Mouse (Mus musculus): Measurements from ENCODE around the gene Casp2. TPM values are rescaled to one million over a fixed set of nuclear protein-coding genes. Genes with fewer than 3 reads are reported as not detected.

Gene Casp2
- polyA plus RNA-seq, 1 experiment from 2014 or later, result 13.4 TPM

DNA sequence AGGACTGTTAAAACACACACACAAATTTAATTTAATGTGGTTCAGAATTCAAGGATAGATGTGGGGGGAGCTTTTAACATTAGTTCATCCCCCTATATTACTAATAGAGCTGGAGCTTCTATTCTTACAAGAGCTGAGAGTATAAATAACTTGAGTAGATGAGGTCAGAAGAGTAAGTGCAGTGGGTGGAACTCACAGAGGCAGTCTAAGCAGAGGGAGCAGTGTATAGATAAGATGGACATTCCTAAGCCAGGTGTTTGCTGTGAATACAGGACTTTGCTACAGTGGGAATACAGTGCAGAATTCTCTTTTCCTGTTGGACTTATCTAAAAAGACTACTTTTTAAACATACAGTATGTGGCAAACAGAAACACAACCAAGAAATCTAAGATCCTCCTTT lies 6.0 kb downstream of the Casp2 start:
- ATAC-seq, result no peak
- no peak overlapping the region for H3K9ac ChIP-seq (ENCODE audit: low read depth, low read length)
- H3K27me3 ChIP-seq (replicated peaks; ENCODE audit: control insufficient read depth, insufficient read depth, low read length), result no peaks in the 10 kb centered on the region
- H3K27ac ChIP-seq (ENCODE audit: low read depth, low read length), result no peak overlapping the region
- no peak overlapping the region for H3K4me3 ChIP-seq (ENCODE audit: low read depth, low read length)
- H3K4me2 ChIP-seq (replicated peaks; ENCODE audit: low read depth), result no peak overlapping the region
- TF ChIP-seq CTCF (IDR thresholded peaks at IDR 0.05; ENCODE audit: low read depth), result no peak
- no peaks in the 10 kb centered on the region for H3K9me3 ChIP-seq (ENCODE audit: control insufficient read depth)
- peaks cover 61% of the 10 kb centered on the region for H3K36me3 ChIP-seq (ENCODE audit: control insufficient read depth, insufficient read depth)
- no peaks in the 10 kb centered on the region for H3K4me1 ChIP-seq (replicated peaks; ENCODE audit: control insufficient read depth, insufficient read depth, low read length)

DNA sequence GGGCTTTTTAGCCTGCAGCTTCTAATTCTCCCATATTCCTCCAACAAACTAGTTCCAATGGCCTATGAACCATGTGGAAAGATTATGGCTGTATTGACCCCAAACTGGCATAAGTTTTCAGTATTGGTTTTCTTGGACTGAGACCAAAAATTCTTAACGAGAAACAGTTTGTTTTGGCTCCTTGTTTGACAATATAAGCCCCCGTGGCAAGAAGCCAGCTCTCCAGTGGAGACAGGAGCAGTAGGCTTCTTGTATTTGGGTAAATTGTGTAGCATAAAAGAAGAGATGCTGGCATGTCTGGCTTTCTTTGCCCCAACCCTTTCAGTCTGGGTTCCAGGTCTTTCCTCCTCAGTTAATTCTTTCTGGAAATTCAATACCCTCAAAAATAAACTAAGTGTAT lies 11.4 kb downstream of the Casp2 start:
- Histone ChIP-seq H3K36me3 (ENCODE audit: control insufficient read depth, insufficient read depth) (peaks cover 81% of the 10 kb centered on the region), H3K9me3 (ENCODE audit: control insufficient read depth) (no peaks in the 10 kb centered on the region), H3K4me3 (ENCODE audit: low read depth, low read length) (no peak overlapping the region), H3K9ac (ENCODE audit: low read depth, low read length) (no peak overlapping the region), H3K4me2 (replicated peaks; ENCODE audit: low read depth) (no peak overlapping the region), H3K27ac (ENCODE audit: low read depth, low read length) (no peak overlapping the region), H3K27me3 (replicated peaks; ENCODE audit: control insufficient read depth, insufficient read depth, low read length) (no peaks in the 10 kb centered on the region), H3K4me1 (replicated peaks; ENCODE audit: control insufficient read depth, insufficient read depth, low read length) (no peaks in the 10 kb centered on the region)
- ATAC-seq, result no peak
- 65% methylated on average over 2 of the region's 2 CpGs for WGBS
- no peak for TF ChIP-seq CTCF (IDR thresholded peaks at IDR 0.05; ENCODE audit: low read depth)

DNA sequence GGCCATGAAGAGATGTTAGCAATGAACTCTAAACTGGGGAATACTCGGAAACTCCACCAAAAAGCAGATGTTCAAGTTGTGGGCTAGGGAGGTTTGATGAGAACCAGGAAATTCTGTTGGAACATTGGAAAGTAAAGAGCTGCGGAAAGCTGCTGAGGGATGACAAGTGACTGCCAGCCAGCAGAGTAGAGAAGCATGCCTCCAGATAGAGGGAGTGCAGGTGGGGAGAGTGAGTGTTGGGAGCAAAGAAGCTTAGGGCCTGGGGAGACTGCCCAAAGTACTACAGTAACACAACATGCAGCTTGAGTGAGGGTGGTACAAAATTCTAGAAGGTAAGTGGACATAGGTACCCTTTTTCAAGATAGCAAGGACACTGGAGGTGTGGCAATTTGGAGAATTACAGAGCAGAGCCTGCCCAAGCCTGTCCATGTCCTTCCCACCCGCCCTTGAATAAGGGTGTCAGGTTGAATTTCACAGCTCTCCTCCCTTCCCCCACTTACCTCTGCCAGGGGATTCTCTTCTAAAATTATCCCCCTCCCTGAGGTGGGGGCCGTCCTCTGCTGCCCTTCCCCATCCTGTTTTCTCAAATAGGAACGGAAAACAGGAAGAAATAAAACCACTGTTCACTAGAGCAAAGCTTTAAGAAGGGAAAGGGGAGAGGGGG lies 18.2 kb downstream of the Casp2 start:
- H3K4me3 ChIP-seq (ENCODE audit: low read depth, low read length), result no peak overlapping the region
- H3K4me1 ChIP-seq (replicated peaks; ENCODE audit: control insufficient read depth, insufficient read depth, low read length), result no peaks in the 10 kb centered on the region
- H3K9me3 ChIP-seq (ENCODE audit: control insufficient read depth), result no peaks in the 10 kb centered on the region
- no peak overlapping the region for H3K27ac ChIP-seq (ENCODE audit: low read depth, low read length)
- no peaks in the 10 kb centered on the region for H3K27me3 ChIP-seq (replicated peaks; ENCODE audit: control insufficient read depth, insufficient read depth, low read length)
- peaks cover 43% of the 10 kb centered on the region for H3K36me3 ChIP-seq (ENCODE audit: control insufficient read depth, insufficient read depth)
- TF ChIP-seq CTCF (IDR thresholded peaks at IDR 0.05; ENCODE audit: low read depth), result no peak
- H3K9ac ChIP-seq (ENCODE audit: low read depth, low read length), result no peak overlapping the region
- no peak for ATAC-seq
- no peak overlapping the region for H3K4me2 ChIP-seq (replicated peaks; ENCODE audit: low read depth)
- 84% methylated on average over 5 of the region's 5 CpGs for WGBS

DNA sequence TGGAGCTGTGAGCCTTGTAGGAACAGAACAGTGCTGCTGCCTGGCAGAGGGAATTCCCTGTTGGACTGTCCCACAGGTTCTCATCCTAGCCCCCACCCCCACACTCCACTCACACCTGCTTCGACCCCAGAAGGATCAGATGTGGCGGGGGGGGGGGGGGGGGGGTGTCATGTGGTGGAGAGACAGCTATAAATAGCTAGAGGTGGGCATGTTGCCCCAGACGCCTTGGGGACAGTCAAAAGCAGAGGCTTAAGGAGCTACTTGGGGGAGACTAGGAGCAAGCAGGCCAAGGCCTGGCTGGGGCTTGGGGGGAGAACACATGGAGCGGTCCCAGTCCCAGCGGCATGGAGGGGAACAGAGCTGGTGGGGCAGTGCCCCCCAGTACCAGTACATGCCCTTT lies 21.7 kb downstream of the Casp2 start, which contains the start of gene Clcn1:
Gene Clcn1, plus strand, starts transcription at position 238 of the 400 bp plus-strand sequence.
- 68% methylated on average over 4 of the region's 5 CpGs for WGBS
- no peak within 1 kb of the TSS for H3K4me2 ChIP-seq (replicated peaks; ENCODE audit: low read depth)
- no peak within 1 kb of the TSS for H3K9ac ChIP-seq (ENCODE audit: low read depth, low read length)
- TF ChIP-seq CTCF (IDR thresholded peaks at IDR 0.05; ENCODE audit: low read depth), result no peak
- H3K4me1 ChIP-seq (replicated peaks; ENCODE audit: control insufficient read depth, insufficient read depth, low read length), result no peaks in the 10 kb centered on the region
- H3K4me3 ChIP-seq (ENCODE audit: low read depth, low read length), result no peak within 1 kb of the TSS
- no peaks in the 10 kb centered on the region for H3K9me3 ChIP-seq (ENCODE audit: control insufficient read depth)
- no peaks in the 10 kb centered on the region for H3K27me3 ChIP-seq (replicated peaks; ENCODE audit: control insufficient read depth, insufficient read depth, low read length)
- no peak for ATAC-seq
- peaks cover 17% of the 10 kb centered on the region for H3K36me3 ChIP-seq (ENCODE audit: control insufficient read depth, insufficient read depth)
- H3K27ac ChIP-seq (ENCODE audit: low read depth, low read length), result no peak within 1 kb of the TSS

DNA sequence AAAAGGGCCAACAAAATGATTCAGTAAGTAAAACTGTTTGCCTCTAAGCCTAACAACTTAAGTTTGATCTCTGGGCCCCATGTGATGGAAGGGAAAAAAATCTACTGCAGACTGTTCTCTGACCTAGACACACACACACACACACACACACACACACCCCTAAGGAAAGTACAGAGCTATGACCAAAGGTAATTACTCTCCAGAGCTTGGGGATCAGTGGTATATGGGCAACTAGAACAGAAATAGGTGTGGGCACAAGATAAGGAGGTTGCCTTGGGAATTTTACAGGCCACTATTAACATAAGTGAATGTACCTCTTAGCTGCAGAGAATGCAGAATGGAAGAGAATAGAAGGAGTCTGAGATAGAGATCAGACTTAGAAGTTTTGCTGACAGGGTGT lies 22.8 kb downstream of the Casp2 start:
- Histone ChIP-seq H3K27ac (ENCODE audit: low read depth, low read length) (no peak overlapping the region; the same call in 1 of the 2 replicates), H3K9me3 (ENCODE audit: control insufficient read depth) (no peaks in the 10 kb centered on the region), H3K36me3 (ENCODE audit: control insufficient read depth, insufficient read depth) (peaks cover 7% of the 10 kb centered on the region; the same call in 1 of the 2 replicates), H3K27me3 (replicated peaks; ENCODE audit: control insufficient read depth, insufficient read depth, low read length) (no peaks in the 10 kb centered on the region), H3K4me2 (replicated peaks; ENCODE audit: low read depth) (no peak overlapping the region), H3K4me1 (replicated peaks; ENCODE audit: control insufficient read depth, insufficient read depth, low read length) (no peaks in the 10 kb centered on the region), H3K9ac (ENCODE audit: low read depth, low read length) (no peak overlapping the region), H3K4me3 (ENCODE audit: low read depth, low read length) (no peak overlapping the region)
- no peak for TF ChIP-seq CTCF (IDR thresholded peaks at IDR 0.05; ENCODE audit: low read depth)
- peak; percentile 91 for ATAC-seq

DNA sequence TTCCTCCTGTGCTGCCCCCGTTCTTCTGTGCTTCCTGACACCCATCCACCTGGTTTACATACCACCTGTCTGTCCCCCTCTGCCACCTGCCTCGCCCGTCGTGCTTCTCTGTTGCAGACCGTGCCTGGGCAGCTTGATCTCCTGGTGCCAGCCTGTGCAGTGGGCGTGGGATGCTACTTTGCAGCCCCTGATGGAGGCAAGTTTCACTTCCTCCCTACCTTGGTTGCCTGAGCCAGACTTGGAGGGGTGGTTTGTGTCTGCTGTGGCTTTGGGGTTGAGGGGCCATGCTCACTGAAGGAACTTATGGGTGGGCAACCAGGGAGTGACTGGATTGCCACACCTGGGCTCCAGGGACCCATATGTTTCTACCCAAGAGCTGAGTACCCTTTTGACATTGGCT lies 28.5 kb downstream of the Casp2 start:
- Histone ChIP-seq H3K36me3 (ENCODE audit: control insufficient read depth, insufficient read depth) (no peaks in the 10 kb centered on the region), H3K4me3 (ENCODE audit: low read depth, low read length) (no peak overlapping the region), H3K9ac (ENCODE audit: low read depth, low read length) (no peak overlapping the region), H3K9me3 (ENCODE audit: control insufficient read depth) (no peaks in the 10 kb centered on the region), H3K4me1 (replicated peaks; ENCODE audit: control insufficient read depth, insufficient read depth, low read length) (no peaks in the 10 kb centered on the region), H3K4me2 (replicated peaks; ENCODE audit: low read depth) (no peak overlapping the region), H3K27ac (ENCODE audit: low read depth, low read length) (no peak overlapping the region), H3K27me3 (replicated peaks; ENCODE audit: control insufficient read depth, insufficient read depth, low read length) (no peaks in the 10 kb centered on the region)
- TF ChIP-seq CTCF (IDR thresholded peaks at IDR 0.05; ENCODE audit: low read depth), result no peak
- WGBS, result 81% methylated on average over 6 of the region's 6 CpGs
- ATAC-seq, result no peak
